14 mouse cellular contexts compared by ENCODE assay signal in genomic region chr19:24486433-24487296, GRCm38 (mm10).
"Had no signal": no experiment of that assay in that cellular context is flagged by ENCODE, and none has a peak within 500 bp of the region (broad histone marks: within the 10 kb centered on the region; RNA-seq: fewer than 3 reads in every experiment).

No protein-coding gene starts in this region.

- H3K4me1 ChIP-seq: limb, embryonic 15.5 days had no signal

- H3K4me3 ChIP-seq: layer of hippocampus, adult 2 months; limb, embryonic 15.5 days; midbrain, embryonic 13.5 days; myocyte had no signal

- H3K9ac ChIP-seq: limb, embryonic 15.5 days; liver, embryonic 14.5 days; midbrain, embryonic 13.5 days had no signal

- H3K36me3 ChIP-seq: limb, embryonic 15.5 days; midbrain, embryonic 13.5 days had no signal

- DNase-seq: kidney, adult 18-20 months; kidney, postnatal 10 days; kidney, postnatal 4 days; lung, adult 18-20 months; lung, postnatal 36 days; spleen, adult 18-20 months; thymus, adult 18-20 months; thymus, postnatal 14 days had no signal

- H3K27ac ChIP-seq: layer of hippocampus, adult 2 months; limb, embryonic 15.5 days; liver, embryonic 14.5 days; midbrain, embryonic 13.5 days had no signal

- H3K4me2 ChIP-seq: limb, embryonic 15.5 days; midbrain, embryonic 13.5 days had no signal

- H3K9me3 ChIP-seq: limb, embryonic 15.5 days; midbrain, embryonic 13.5 days had no signal

- ATAC-seq: lung, postnatal 0 days; midbrain, embryonic 13.5 days had no signal

- H3K27me3 ChIP-seq: limb, embryonic 15.5 days had no signal
